Mouse (Mus musculus): ENCODE results near the gene Tulp2.
"Not testable (repeated sequence)": the region's sequence is repeated elsewhere in the genome, so short reads cannot be mapped to it uniquely, and the experiment has no call there.

- TF ChIP-seq CTCF (conservative IDR thresholded peaks at IDR 0.05; ENCODE audit: low read length); NANOG (IDR thresholded peaks at IDR 0.05; ENCODE audit: borderline replicate concordance, low read length): not testable (repeated sequence)
Measured at GRCm38 (mm10) chr7:45527169-45527568, 45.5 kb downstream of the Tulp2 start.

Data from E14TG2a.4 (cell line).